ENCODE assay signal across 24 mouse cellular contexts in the genomic region with DNA sequence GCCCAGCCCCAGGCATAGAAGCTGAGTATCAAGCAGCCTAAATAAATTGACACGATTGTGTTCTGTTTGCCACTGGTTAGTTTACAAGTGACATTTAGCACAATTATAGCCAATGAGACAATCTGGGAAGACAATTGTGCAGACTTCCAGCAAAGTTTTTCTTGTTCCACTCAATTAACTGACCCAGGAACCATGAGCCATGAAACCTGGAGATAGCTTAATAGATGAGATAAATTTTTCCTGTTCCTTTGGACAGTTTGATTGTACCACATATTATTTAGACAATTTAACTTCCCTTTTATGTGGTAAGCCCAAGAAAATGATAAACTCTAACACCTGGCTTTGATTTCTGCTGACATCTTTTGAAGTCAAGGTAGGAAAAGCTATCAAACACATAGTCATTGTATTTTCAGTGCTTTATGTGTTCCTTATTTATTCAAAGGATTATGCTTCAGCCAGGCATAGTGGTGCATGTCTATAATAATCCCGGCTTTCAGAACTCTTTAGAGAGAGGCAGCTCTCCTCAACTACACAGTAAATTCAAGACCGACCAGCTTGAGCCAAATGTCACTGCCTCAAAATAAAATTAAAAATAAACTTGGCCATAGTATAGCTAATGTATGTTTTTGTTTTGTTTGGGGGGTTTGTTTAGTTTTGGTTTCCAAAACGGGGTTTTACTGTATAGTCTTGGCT.
"Had no signal": no experiment of that assay in that cellular context is flagged by ENCODE, and none has a peak within 500 bp of the region (broad histone marks: within the 10 kb centered on the region; RNA-seq: fewer than 3 reads in every experiment).

No protein-coding gene starts in this region.

- DNase-seq: gastrocnemius, adult 2 months; gastrocnemius, postnatal 10 days; gastrocnemius, postnatal 25 days; heart, adult 18-20 months; heart, postnatal 10 days; heart, postnatal 4 days; kidney, adult 2 months; kidney, postnatal 25 days; kidney, postnatal 4 days; left cerebral cortex, postnatal 4 days had no signal

- H3K9me3 ChIP-seq: heart, embryonic 10.5 days; heart, embryonic 12.5 days; hindbrain, embryonic 10.5 days; hindbrain, embryonic 12.5 days; intestine, embryonic 15.5 days; limb, embryonic 13.5 days; limb, embryonic 15.5 days; liver, embryonic 12.5 days had no signal

- H3K4me3 ChIP-seq: gastrocnemius, adult 2 months; heart, embryonic 10.5 days; heart, embryonic 12.5 days; hindbrain, embryonic 10.5 days; hindbrain, embryonic 12.5 days; intestine, embryonic 15.5 days; layer of hippocampus, adult 2 months; limb, embryonic 13.5 days; limb, embryonic 15.5 days; liver, embryonic 12.5 days had no signal

- H3K4me1 ChIP-seq: heart, embryonic 10.5 days; heart, embryonic 12.5 days; hindbrain, embryonic 10.5 days; hindbrain, embryonic 12.5 days; intestine, embryonic 15.5 days; limb, embryonic 13.5 days; limb, embryonic 15.5 days; liver, embryonic 12.5 days had no signal

- H3K27ac ChIP-seq: gastrocnemius, adult 2 months; heart, embryonic 10.5 days; hindbrain, embryonic 10.5 days; hindbrain, embryonic 12.5 days; hindbrain, embryonic 14.5 days; intestine, embryonic 15.5 days; layer of hippocampus, adult 2 months; limb, embryonic 13.5 days; limb, embryonic 15.5 days; liver, embryonic 12.5 days; liver, embryonic 14.5 days had no signal

- H3K27me3 ChIP-seq: heart, embryonic 12.5 days; hindbrain, embryonic 12.5 days; intestine, embryonic 15.5 days; limb, embryonic 13.5 days; limb, embryonic 15.5 days; liver, embryonic 12.5 days had no signal

- ATAC-seq: hindbrain, embryonic 16.5 days; inflammation-experienced regulatory T-cells, adult 6 months; intestine, embryonic 15.5 days; intestine, postnatal 0 days; liver, embryonic 12.5 days had no signal

- H3K4me2 ChIP-seq: heart, embryonic 12.5 days; hindbrain, embryonic 12.5 days; hindbrain, embryonic 14.5 days; intestine, embryonic 15.5 days; limb, embryonic 13.5 days; limb, embryonic 15.5 days; liver, embryonic 12.5 days had no signal

- H3K9ac ChIP-seq: heart, embryonic 12.5 days; hindbrain, embryonic 12.5 days; hindbrain, embryonic 14.5 days; intestine, embryonic 15.5 days; limb, embryonic 13.5 days; limb, embryonic 15.5 days; liver, embryonic 12.5 days; liver, embryonic 14.5 days had no signal

- H3K36me3 ChIP-seq: heart, embryonic 10.5 days; heart, embryonic 12.5 days; hindbrain, embryonic 10.5 days; hindbrain, embryonic 12.5 days; intestine, embryonic 15.5 days; limb, embryonic 13.5 days; limb, embryonic 15.5 days; liver, embryonic 12.5 days had no signal
